Mouse (Mus musculus) stomach, postnatal 0 days (tissue): ENCODE data around the gene Gm3776. TPM values are rescaled to one million over a fixed set of nuclear protein-coding genes. Genes with fewer than 3 reads are reported as not detected.
"Not testable (repeated sequence)": the region's sequence is repeated elsewhere in the genome, so short reads cannot be mapped to it uniquely, and the experiment has no call there.

ENCODE experiments used
- ATAC-seq: fragments of 200-750 bp; cut with Nextera tagmentation; 2 replicates; pipeline ENCODE4 v1.8.0; 2017; ENCODE audit not compliant: low FRiP score, low TSS enrichment
- DNase-seq: peaks from one replicate; pipeline ENCODE4 v3.0.0-alpha.2; 2016; ENCODE audit warnings: low spot score
- H3K27ac ChIP-seq: fragments of 300-500 bp; sonication (generic); replicated peaks from 2 replicates; pipeline ENCODE4 v1.5.1; 2014; ENCODE audit warnings: mild to moderate bottlenecking, control low read depth
- H3K27me3 ChIP-seq: fragments of 300-500 bp; sonication (generic); 2 replicates; pipeline ENCODE4 v1.6.1; 2014; ENCODE audit warnings: low read length; ENCODE audit not compliant: control insufficient read depth, insufficient read depth
- H3K36me3 ChIP-seq: fragments of 300-500 bp; sonication (generic); 2 replicates; pipeline ENCODE4 v1.6.1; 2014; ENCODE audit warnings: low read length, mixed read lengths; ENCODE audit not compliant: control insufficient read depth, insufficient read depth
- H3K4me1 ChIP-seq: fragments of 300-500 bp; sonication (generic); replicated peaks from 2 replicates; pipeline ENCODE4 v1.6.1; 2014; ENCODE audit warnings: antibody characterized with exemption; ENCODE audit not compliant: control insufficient read depth, insufficient read depth
- H3K4me2 ChIP-seq: fragments of 300-500 bp; sonication (generic); replicated peaks from 2 replicates; pipeline ENCODE4 v1.6.1; 2014; ENCODE audit warnings: low read depth, mild to moderate bottlenecking, control low read depth, moderate library complexity
- H3K4me3 ChIP-seq: fragments of 300-500 bp; sonication (generic); 2 replicates; pipeline ENCODE4 v1.5.1; 2014; ENCODE audit warnings: low read depth, low read length, control low read depth
- H3K9ac ChIP-seq: fragments of 300-500 bp; sonication (generic); 2 replicates; pipeline ENCODE4 v1.6.1; 2014; ENCODE audit warnings: mild to moderate bottlenecking, low read length, control low read depth, mixed read lengths
- H3K9me3 ChIP-seq: fragments of 300-500 bp; sonication (generic); 2 replicates; pipeline ENCODE4 v1.6.1; 2016; ENCODE audit warnings: low read length; ENCODE audit not compliant: control insufficient read depth
- CTCF ChIP-seq: IDR thresholded peaks from 2 replicates; pipeline ENCODE4 v1.5.1; 2016; ENCODE audit warnings: antibody characterized with exemption, low read depth, mild to moderate bottlenecking, moderate library complexity
- EP300 ChIP-seq: optimal IDR thresholded peaks from 2 replicates; pipeline ENCODE3; 2016; ENCODE audit warnings: antibody characterized with exemption
- WGBS: fragments of 180-500 bp; shearing (Covaris S2); extraction: QIAGEN DNeasy Blood & Tissue Kit; methylation state at CpG from one replicate; pipeline ENCODE4 v1.1.7; 2014; 5-methylcytosine and 5-hydroxymethylcytosine counted together
- polyA plus RNA-seq: library from polyadenylated mRNA; unstranded; fragments of >200 nt; fragmentation: Nextera tagmentation; extraction: Ambion mirVana; gene quantifications from 2 replicates; pipeline ENCODE4 v1.2.1, GENCODE M21; 2015

Gm3776 gene
- polyA plus RNA-seq, 1 experiment from 2014 or later = 929 TPM

GRCm38 (mm10) chr9:78217074-78217473 lies 39.9 kb upstream of the Gm3776 start:
- H3K27me3 ChIP-seq = no peaks in the 10 kb centered on the region
- WGBS = 42% methylated on average over 4 of the region's 4 CpGs
- peaks cover 3% of the 10 kb centered on the region; the same call in 1 of the 2 replicates for H3K4me1 ChIP-seq
- H3K9ac ChIP-seq = no peak overlapping the region
- TF ChIP-seq CTCF = no peak
- TF ChIP-seq EP300 = peak; percentile 46
- H3K4me2 ChIP-seq = no peak overlapping the region
- DNase-seq = peak; percentile 62
- no peak overlapping the region for H3K4me3 ChIP-seq
- H3K27ac ChIP-seq = peak overlapping the region; percentile 45; the same call in 1 of the 2 replicates
- no peaks in the 10 kb centered on the region for H3K9me3 ChIP-seq
- H3K36me3 ChIP-seq = no peaks in the 10 kb centered on the region
- ATAC-seq = peak; percentile 80

DNA sequence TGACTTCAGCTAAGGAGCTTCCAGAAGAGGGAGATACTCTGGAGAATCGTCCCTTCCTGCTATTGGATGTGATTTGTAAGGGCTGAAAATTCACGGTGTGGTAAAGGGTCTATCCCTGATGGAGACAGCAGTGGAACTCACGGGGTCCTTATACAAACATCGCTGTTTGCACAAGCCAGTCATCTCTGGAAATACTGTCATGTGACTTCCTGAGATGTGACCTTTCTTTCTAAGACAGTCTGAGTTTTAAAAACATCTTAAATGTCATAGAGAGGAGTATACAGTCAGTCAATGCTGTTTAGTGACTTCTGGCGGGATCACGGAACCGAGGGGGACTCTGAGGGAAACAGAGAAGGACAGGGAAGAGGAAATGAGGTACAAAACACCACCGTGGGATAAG lies 34.3 kb upstream of the Gm3776 start:
- no peak overlapping the region for H3K9ac ChIP-seq
- no peak overlapping the region for H3K27ac ChIP-seq
- no peak for TF ChIP-seq CTCF
- no peak for TF ChIP-seq EP300
- no peak overlapping the region for H3K4me2 ChIP-seq
- no peaks in the 10 kb centered on the region for H3K27me3 ChIP-seq
- DNase-seq (no peak), ATAC-seq (no peak)
- H3K9me3 ChIP-seq = no peaks in the 10 kb centered on the region
- no peaks in the 10 kb centered on the region for H3K36me3 ChIP-seq
- 56% methylated on average over 8 of the region's 8 CpGs for WGBS
- no peak overlapping the region for H3K4me3 ChIP-seq
- no peaks in the 10 kb centered on the region for H3K4me1 ChIP-seq

DNA sequence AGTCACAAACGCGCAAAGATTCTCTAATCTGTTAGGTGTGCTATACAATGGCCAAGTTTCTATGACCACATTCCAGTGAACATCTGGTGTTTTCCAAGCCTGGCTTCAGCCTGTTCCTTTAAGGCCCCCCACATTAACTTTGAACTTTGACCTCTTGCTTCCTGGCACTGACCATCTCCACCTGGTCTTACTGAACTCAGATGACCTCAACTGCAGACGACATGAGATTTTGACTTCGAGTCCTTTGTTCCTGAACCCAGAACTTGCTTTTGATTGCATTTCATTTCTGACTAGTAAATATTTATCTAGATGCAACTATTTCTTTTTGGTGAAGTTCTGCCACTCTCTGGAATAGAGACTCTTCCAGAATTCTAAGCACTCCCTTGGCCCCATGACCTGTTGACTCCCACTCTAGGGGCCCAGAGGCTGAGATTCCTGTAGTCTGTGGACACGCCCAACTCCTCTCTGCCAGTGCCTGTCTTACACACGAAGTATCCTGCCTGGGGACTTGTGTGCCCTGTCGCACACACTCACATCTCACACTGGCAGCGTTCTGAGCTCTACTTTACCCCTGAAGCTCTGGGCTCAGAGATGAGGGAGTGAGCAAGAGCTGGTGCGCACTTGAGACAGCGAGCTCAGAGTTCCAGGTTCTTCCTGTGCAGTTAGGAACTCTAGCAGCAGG lies 33.6 kb upstream of the Gm3776 start:
- 60% methylated on average over 10 of the region's 10 CpGs for WGBS
- H3K4me3 ChIP-seq = no peak overlapping the region
- H3K4me2 ChIP-seq = no peak overlapping the region
- no peaks in the 10 kb centered on the region for H3K9me3 ChIP-seq
- H3K4me1 ChIP-seq = no peaks in the 10 kb centered on the region
- no peak overlapping the region for H3K27ac ChIP-seq
- no peaks in the 10 kb centered on the region for H3K36me3 ChIP-seq
- TF ChIP-seq CTCF (no peak), EP300 (no peak)
- ATAC-seq (no peak), DNase-seq (peak; percentile 14)
- H3K27me3 ChIP-seq = no peaks in the 10 kb centered on the region
- H3K9ac ChIP-seq = no peak overlapping the region

GRCm38 (mm10) chr9:78224418-78224817 lies 32.5 kb upstream of the Gm3776 start:
- H3K9me3 ChIP-seq = no peaks in the 10 kb centered on the region
- 88% methylated on average over 2 of the region's 2 CpGs for WGBS
- ATAC-seq (no peak), DNase-seq (peak; percentile 7)
- no peaks in the 10 kb centered on the region for H3K36me3 ChIP-seq
- H3K27ac ChIP-seq = no peak overlapping the region
- H3K4me3 ChIP-seq = no peak overlapping the region
- H3K27me3 ChIP-seq = no peaks in the 10 kb centered on the region
- H3K4me1 ChIP-seq = no peaks in the 10 kb centered on the region
- no peak overlapping the region for H3K9ac ChIP-seq
- no peak for TF ChIP-seq EP300
- no peak for TF ChIP-seq CTCF
- no peak overlapping the region for H3K4me2 ChIP-seq

GRCm38 (mm10) chr9:78225304-78225703 lies 31.6 kb upstream of the Gm3776 start:
- peak; percentile 18 for DNase-seq
- Histone ChIP-seq H3K9me3 (no peaks in the 10 kb centered on the region), H3K36me3 (no peaks in the 10 kb centered on the region), H3K9ac (no peak overlapping the region), H3K27me3 (no peaks in the 10 kb centered on the region), H3K27ac (0 out of 2 replicates have a peak overlapping the region, but pooled peaks have one; percentile 4), H3K4me3 (no peak overlapping the region), H3K4me1 (no peaks in the 10 kb centered on the region), H3K4me2 (no peak overlapping the region)
- no peak for ATAC-seq
- no peak for TF ChIP-seq EP300
- TF ChIP-seq CTCF = no peak
- WGBS = 69% methylated on average over 11 of the region's 11 CpGs

DNA sequence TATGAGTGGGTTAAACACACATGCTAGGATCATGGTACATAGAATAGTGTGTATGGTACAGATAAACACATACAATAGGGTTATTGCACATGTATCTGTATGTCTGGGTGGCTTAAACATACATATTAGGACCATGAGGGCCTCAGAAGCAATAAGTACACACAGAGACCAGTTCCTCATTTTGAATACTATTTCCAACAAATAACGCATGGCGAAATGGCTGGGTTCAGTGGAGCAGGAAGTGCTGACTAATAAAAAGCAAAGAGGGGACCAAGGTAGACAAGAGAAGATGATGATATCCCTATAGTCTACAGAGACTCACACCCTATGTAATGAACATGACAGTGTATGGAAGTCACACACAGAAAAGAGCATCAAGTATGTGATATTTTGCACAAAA lies 28.8 kb upstream of the Gm3776 start:
- TF ChIP-seq CTCF = no peak
- no peak for TF ChIP-seq EP300
- Histone ChIP-seq H3K9ac (no peak overlapping the region), H3K27ac (peak overlapping the region; percentile 30; the same call in 1 of the 2 replicates), H3K9me3 (no peaks in the 10 kb centered on the region), H3K27me3 (no peaks in the 10 kb centered on the region), H3K4me1 (no peaks in the 10 kb centered on the region), H3K4me2 (no peak overlapping the region), H3K36me3 (no peaks in the 10 kb centered on the region), H3K4me3 (no peak overlapping the region)
- ATAC-seq (no peak), DNase-seq (no peak)
- 92% methylated on average over 2 of the region's 2 CpGs for WGBS

DNA sequence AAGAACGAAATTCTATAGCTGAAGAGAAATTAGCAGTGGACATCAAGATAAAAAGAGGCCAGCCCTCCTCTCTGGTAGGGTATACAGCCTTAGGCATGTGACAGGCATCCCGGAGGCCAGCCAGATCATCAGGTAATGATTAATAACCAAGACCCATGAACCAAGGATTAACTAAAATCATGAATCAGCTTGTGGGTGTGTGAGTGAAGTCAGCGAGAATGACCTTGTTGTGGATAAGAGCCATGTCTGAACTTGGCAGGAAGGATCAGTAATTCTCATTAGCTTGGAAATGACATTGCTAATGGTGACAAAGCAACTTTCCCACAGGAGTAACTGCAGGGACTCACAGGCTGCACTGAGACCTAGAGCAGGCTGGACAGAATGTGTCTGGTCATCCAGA lies 27.3 kb upstream of the Gm3776 start:
- H3K4me3 ChIP-seq, H3K27me3 ChIP-seq, H3K9ac ChIP-seq, H3K4me1 ChIP-seq, H3K4me2 ChIP-seq, H3K9me3 ChIP-seq, H3K36me3 ChIP-seq: not testable (repeated sequence)
- peak; percentile 81 for ATAC-seq
- H3K27ac ChIP-seq = peak overlapping the region; percentile 85; the same call in 1 of the 2 replicates
- WGBS = 32% methylated on average over 3 of the region's 3 CpGs
- DNase-seq = peak; percentile 35

- 54% methylated on average over 1 of the region's 3 CpGs for WGBS
- DNase-seq, H3K4me1 ChIP-seq, H3K9ac ChIP-seq, H3K4me2 ChIP-seq, H3K27me3 ChIP-seq, H3K4me3 ChIP-seq, H3K36me3 ChIP-seq, H3K9me3 ChIP-seq: not testable (repeated sequence)
- ATAC-seq = peak; percentile 79
- H3K27ac ChIP-seq = peak within 1 kb of the TSS; percentile 85; the same call in 1 of the 2 replicates
These were observed 26.5 kb upstream of the Gm3776 start, which contains the start of gene Gsta1 for GRCm38 (mm10) chr9:78230461-78230860. Gene Gsta1 (plus strand): TSS chr9:78230656.
